Mouse (Mus musculus) large intestine, adult 2 months (tissue): ENCODE data around the gene Col17a1. TPM values are rescaled to one million over a fixed set of nuclear protein-coding genes. Genes with fewer than 3 reads are reported as not detected.
A peak's percentile ranks its signal among the peaks of the same experiment; 100 is the strongest.

Source experiments
- DNase-seq: peaks from one replicate; pipeline ENCODE4 v3.0.0-alpha.2; 2012; ENCODE audit warnings: low read depth, low spot score
- WGBS: fragments of 180-500 bp; shearing (Covaris S2); methylation state at CpG from one replicate; pipeline ENCODE4 v1.1.7; 2018; 5-methylcytosine and 5-hydroxymethylcytosine counted together
- polyA plus RNA-seq: library from polyadenylated mRNA; depleted of rRNA; stranded (reverse); fragments of >200 nt; gene quantifications from 2 replicates; pipeline ENCODE4 v1.2.3, GENCODE M21; 2012; rRNA removed

Col17a1 gene
- polyA plus RNA-seq, result 0.09 and 0.23 TPM in 2 replicates

- 35% methylated on average over 6 of the region's 6 CpGs for WGBS
Measured at GRCm38 (mm10) chr19:47691994-47692393, at the start of gene Col17a1. Gene Col17a1 (minus strand): TSS chr19:47692094.

DNA sequence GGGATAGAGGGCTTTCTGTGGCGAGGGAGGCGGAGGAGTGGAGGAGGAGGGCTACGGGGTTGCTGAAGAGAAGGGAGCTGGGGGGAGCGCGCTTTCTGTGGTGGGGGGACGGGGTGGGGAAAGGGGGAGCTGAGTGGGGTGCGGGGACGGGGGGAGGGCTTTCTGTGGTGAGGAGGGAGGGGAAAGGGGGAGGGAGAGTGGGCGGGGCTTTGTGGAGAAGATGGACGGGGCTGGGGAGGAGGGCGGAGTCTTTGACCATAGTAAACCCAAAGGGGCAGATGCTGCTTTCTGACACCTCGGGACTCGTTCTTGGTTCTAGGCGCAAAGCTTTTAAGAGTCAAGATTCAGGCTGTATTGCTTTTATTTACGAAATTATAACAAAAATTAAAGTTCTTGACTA lies 40.0 kb upstream of the Col17a1 start:
- no peak for DNase-seq
- WGBS, result 4% methylated on average over 15 of the region's 15 CpGs

More at GRCm38 (mm10) chr19:47691994-47692393, at the start of gene Col17a1:
- DNase-seq, result no peak

GRCm38 (mm10) chr19:47731071-47731881 lies 39.4 kb upstream of the Col17a1 start, which contains the start of gene Sfr1:
Gene Sfr1 (plus strand): TSS chr19:47731682.
- WGBS, result under 1% methylated on average over 72 of the region's 72 CpGs
- DNase-seq, result peak; percentile 77

GRCm38 (mm10) chr19:47730691-47731070 lies 38.8 kb upstream of the Col17a1 start:
- 0% methylated on average over 12 of the region's 12 CpGs for WGBS
- no peak for DNase-seq

DNA sequence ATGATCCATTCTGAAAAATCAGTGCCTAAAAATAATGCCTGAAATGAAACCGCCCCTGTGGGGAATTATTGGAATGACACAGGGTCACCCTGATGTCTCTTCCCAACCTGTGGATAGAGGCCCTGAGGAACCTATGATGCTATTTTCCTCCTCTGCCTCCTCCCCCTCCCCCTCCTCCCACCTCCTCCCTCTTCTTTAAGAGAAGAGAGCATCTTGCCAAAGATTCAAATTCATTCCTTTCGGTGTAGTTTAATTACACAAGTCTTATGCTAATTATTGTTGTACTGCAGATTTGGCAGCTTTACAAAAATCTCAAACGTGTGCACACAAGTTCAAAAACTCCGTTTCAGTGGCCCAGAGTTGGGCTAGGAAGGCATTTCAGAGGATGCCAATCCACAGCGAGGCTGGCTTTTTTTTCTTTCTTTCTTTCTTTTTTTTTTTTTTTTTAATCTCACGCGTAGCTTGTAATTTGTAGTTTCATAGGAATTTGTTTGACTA lies 33.8 kb upstream of the Col17a1 start:
- WGBS, result 71% methylated on average over 7 of the region's 7 CpGs

GRCm38 (mm10) chr19:47724903-47725302 lies 33.0 kb upstream of the Col17a1 start:
- DNase-seq, result no peak
- WGBS, result 73% methylated on average over 4 of the region's 4 CpGs

More for the DNA sequence above, 33.8 kb upstream of the Col17a1 start:
- DNase-seq, result no peak

DNA sequence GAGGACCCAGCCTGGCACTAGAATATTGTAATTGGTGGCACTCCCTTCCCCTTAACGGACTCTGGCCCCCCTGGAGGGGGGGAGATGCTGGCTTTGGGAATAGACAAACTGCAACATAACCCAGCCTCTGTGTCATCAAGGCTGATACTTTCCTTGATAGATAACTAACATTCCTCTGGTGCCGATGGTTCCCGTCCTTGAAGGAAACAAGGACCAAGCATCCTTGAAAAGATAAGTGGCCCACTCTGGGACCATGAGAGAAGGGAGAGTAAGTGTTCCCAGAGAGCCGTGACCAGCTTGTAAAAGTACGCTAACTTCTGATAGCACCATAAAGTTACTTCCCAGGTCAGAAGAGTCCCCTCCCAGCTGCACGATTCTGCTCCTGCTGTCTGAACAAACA lies 30.6 kb upstream of the Col17a1 start:
- DNase-seq, result no peak
- 21% methylated on average over 6 of the region's 6 CpGs for WGBS

DNA sequence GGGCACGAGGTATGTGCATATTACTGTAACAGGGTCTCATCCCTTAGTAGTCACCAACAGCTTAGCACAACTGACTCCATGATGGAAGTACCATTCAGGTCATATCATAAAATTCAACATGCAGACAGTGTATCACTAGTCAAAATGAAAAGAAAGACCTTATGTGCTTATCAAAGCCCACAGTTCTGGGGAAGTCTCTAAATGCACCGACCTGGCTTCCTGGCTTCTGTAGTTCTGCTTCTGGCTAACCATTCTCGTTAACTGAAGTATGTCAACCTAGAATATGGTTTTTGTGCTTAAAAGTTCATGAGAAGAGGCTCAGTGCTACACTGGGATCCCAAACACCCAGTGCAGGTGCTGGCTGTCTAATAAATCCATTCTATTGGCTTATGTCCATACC lies 27.3 kb upstream of the Col17a1 start:
- no peak for DNase-seq
- 86% methylated on average over 3 of the region's 3 CpGs for WGBS

DNA sequence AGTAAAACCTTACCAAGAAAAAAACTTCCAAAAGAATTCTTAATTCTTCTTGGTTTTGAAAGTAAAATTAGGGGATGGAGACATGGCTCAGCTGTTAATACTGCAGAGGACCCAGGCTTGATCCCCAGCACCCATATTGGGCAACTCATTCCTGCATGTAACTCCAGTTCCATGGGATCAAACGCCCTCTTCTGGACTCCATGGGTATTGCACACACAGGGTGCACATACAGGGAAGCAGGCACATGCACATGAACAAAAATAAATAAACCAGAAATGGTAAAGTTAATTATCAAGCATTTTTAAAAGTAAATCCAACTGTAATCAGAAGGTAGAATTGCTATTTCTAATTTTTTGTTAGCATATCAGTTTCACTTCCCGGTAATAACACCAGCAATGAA lies 24.2 kb upstream of the Col17a1 start:
- no peak for DNase-seq
- WGBS, result 64% methylated on average over 2 of the region's 2 CpGs

- DNase-seq, result no peak
- 77% methylated on average over 9 of the region's 9 CpGs for WGBS
Measured at GRCm38 (mm10) chr19:47713457-47713856, 21.6 kb upstream of the Col17a1 start.

GRCm38 (mm10) chr19:47710376-47710775 lies 18.5 kb upstream of the Col17a1 start:
- DNase-seq, result no peak
- 68% methylated on average over 4 of the region's 4 CpGs for WGBS

- DNase-seq, result no peak
- 89% methylated on average over 8 of the region's 8 CpGs for WGBS
Measured at GRCm38 (mm10) chr19:47705772-47706309, 13.9 kb upstream of the Col17a1 start.

DNA sequence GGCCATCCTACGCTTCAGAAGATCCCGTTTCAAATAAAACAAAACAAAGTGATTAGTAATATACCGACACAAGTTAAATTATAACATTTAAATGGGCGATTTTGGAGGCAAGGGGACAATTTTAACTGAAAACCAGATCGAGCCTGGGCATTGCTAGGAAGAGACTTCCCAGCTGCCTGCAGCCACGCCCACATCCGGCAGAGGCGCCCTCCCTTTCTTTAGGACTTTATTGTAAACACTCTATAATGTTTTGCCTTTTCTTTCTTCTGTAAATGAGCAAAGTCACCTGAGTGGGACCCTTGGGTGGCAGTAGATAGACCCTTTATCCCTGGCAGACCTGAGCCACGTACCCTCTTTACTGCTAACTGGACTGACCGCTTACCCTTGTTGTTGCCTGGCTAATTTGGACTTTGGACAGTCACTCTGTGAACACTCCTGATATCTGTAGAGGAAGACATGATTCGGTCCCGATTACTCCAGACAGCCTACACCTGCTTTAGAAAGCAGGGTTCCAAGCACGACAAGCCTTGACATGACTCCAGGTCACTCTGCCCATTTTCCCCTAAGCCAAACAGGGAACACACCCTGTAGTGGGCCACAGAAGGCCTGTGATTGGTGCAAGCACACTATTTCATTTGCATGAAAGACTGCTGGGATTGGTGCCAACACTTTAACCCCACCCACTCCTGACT lies 13.3 kb upstream of the Col17a1 start:
- WGBS, result 28% methylated on average over 13 of the region's 13 CpGs
- DNase-seq, result peak; percentile 29

DNA sequence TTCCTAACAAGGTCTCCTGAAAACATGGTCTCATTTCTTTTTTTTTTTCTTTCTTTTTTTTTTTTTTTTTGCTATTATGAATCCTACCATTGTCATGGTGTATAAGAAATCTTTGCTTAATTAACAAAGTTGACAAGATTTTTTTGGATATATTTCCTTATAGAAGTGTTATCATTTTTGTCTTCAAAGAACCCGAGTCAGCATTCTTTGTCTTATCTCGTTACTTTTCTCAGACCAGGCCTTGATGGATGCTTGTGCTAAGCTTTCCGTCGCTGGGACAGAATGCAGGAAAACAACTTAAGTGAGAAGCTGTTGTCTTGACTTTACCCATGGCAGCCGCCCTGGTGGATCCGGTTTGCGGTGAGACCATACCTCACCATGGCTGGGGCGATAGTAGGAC lies 8.6 kb upstream of the Col17a1 start:
- WGBS, result 92% methylated on average over 8 of the region's 8 CpGs

GRCm38 (mm10) chr19:47699743-47700142 lies 7.8 kb upstream of the Col17a1 start:
- 37% methylated on average over 9 of the region's 9 CpGs for WGBS
- DNase-seq, result no peak

More for the DNA sequence above, 8.6 kb upstream of the Col17a1 start:
- DNase-seq, result no peak

DNA sequence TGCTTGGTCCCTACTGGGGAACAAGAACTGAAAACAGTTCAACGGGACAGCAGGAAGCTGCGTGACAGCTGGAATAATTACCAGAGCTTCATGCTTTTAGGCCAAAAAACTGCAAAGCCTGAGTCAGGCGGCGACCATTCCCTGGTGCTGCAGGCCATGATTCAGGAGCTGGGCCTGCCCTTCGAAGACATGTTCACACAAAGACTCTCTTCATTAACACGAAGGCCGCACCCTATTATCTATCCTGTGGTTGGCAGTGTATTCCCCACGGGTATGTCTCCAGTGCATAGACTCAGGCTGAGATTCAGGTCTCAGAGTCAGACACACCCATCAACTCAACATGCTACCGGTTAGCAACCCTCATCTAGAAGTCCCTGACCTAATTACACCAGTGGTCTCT lies 6.4 kb upstream of the Col17a1 start:
- 69% methylated on average over 9 of the region's 9 CpGs for WGBS
- DNase-seq, result no peak

DNA sequence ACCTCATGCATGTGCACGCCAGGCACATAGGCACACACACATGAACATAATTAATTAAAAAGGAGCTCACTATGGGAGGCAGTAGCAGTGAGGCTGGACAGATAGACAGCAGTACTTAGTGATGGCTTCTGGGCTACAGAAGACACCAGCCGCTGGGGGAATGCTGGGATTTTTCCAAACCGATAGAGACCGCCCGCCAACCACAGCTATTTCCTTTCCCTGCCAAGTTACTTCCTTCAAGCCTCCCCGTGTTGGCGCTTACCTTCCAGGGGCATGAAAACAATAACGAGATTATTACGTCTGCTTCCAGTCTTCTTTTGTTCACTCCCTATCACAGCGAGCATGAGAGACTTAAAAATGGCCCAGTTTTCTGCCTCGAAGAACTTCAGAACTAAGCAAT lies 5.2 kb upstream of the Col17a1 start:
- 88% methylated on average over 11 of the region's 11 CpGs for WGBS
- no peak for DNase-seq

DNA sequence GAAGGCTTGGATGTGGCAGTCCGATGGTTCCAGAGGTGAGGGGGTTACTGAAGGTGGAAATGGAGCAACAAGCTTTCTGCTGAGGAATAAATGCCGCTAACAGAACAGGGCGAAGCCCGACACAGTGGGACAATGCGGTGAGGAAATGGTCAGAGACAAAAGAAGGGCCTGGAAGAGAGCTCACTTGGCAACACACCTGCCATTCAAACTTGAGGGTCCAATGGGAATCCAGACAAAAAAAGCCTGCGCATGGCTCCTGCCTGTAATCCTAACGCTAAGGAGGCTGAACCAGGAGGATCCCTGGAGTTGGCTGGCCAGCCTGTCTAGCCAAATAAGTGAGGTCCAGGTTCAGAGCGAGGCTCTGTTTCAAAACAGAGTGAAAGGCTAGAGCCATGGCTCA lies 4.5 kb upstream of the Col17a1 start:
- DNase-seq, result no peak
- WGBS, result 95% methylated on average over 8 of the region's 8 CpGs

DNA sequence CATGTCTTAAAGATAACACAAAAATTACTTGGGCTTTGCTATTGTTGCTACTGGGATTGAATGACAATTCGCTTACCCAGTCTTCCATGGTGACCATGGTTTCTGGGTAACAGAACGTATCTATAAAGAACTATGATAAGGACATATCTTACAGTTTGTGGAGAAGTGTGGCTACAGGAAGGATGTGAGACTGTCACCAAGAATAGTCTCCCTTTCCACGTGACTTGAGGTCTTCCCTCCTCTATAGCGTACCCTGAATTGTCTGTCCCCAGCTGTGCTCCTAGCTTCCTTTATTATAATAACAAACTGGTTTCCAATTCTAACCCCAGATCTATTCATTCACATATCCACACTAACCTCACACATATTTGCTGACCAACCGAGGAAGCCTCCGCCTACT lies 3.8 kb upstream of the Col17a1 start:
- no peak for DNase-seq
- WGBS, result 83% methylated on average over 6 of the region's 6 CpGs

- 80% methylated on average over 7 of the region's 7 CpGs for WGBS
- no peak for DNase-seq
Measured at GRCm38 (mm10) chr19:47689592-47689991, 2.3 kb downstream of the Col17a1 start.
